Mouse (Mus musculus): ENCODE results near the gene Ccdc124. TPM values are rescaled to one million over a fixed set of nuclear protein-coding genes. Genes with fewer than 3 reads are reported as not detected.

The Ccdc124 gene
- total RNA-seq, 2 experiments from 2014 or later, result 28.5 to 30.8 TPM

DNA sequence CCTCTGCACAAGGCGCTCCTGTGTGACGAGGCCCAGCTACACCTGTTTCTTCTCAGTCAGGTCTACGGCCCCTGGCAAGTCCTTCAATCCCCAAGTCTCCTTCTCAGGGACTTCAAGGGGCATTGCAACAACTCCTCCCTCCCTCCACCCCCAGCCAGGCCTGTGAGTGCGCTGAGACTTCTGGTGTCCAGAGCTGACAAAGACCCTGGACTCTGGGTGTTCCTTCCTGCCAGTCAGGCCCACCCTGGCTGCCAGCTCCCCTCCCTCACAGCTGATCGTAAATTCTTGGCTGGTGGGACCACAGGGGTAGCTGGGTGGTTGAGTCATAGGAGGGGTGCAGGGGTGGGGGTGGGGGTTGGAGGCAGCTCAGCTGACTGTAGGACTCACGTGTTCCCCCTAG lies 21.9 kb downstream of the Ccdc124 start:
- no peak for ATAC-seq (replicated peaks; ENCODE audit: low FRiP score, low TSS enrichment, poor library complexity, severe bottlenecking)

DNA sequence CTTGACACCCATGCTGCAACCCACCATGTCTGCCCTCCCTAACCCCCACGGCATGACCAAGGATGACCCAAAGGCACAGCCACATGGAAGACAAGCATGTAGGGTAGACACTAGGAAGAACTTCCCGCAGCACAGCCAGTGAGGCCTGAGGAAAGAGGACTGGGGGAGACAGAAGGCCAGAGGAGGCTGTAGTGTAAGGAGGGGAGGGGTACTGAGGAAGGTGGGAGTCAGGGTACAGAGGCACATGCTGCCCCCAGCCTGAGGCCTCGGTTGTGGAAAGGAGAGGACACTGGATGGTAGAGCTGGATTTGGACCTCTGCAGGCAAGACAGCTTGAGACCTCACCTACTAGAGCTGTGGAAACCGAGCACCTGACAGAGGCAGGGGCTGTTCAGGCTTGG lies 22.8 kb downstream of the Ccdc124 start:
- no peak for ATAC-seq (replicated peaks; ENCODE audit: low FRiP score, low TSS enrichment, poor library complexity, severe bottlenecking)

DNA sequence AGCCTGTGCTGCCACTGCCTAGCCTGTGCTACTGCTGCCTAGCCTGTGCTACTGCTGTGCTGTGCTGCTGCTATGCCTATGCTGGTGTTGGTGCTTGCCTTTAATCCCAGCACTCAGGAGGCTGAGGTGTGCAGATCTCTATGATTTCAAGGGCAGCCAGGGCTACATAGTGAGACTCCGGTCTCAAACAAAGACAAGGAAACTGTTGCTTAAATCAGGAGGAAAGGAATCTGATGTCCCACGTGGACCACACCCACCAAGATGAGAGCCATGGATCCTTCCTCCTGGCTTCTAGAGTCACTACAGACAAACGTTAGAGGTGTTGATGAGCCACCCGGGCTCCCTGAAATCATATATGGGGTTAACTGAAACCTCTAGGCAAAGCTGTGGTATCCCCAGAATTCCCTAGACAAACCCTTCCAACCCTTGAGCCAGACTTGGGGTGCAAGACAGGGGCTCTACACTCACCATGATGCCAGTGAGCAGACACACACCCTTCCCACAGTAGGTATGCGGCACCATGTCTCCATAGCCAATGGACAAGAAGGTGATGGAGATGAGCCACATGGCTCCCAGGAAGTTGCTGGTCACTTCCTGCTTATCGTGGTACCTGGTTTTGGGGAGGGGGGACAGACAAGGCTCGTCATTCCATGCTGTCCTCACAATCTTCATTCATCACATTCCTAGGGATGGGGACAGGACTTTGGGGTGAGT lies 23.4 kb downstream of the Ccdc124 start:
- no peak for ATAC-seq (replicated peaks; ENCODE audit: low FRiP score, low TSS enrichment, poor library complexity, severe bottlenecking)

DNA sequence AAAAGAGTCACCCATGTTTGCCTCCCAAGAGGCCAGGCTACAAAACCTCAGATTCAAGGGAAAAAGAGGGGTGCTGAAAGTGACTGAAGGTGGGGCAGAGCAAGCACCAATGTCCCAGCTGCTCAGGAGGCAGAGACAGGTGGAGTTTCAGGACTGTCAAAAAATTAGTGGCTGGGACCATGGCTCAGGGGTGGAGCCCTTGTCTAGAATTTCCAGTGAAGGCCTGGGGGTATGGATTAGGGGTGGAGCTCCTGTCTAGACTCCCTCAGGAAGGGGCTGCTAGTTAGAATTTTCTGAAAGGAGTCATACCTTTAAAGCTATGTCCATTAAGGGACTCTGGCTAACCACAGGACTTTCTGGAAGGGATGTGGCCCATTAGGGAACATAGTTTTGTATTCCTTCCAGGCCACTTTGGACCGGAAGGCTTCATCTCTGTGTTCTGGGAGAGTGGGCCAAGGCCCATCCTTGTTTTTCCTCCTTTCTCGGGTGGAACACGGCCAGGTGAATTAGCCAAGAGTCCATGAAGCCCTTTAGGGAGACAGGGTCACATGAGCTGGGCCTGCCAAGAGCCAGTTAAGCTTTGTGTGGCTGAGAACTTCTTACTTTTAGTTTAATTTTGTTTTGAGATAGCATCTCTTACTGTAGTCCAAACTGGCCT lies 24.3 kb downstream of the Ccdc124 start:
- ATAC-seq (replicated peaks; ENCODE audit: low FRiP score, low TSS enrichment, poor library complexity, severe bottlenecking), result no peak

DNA sequence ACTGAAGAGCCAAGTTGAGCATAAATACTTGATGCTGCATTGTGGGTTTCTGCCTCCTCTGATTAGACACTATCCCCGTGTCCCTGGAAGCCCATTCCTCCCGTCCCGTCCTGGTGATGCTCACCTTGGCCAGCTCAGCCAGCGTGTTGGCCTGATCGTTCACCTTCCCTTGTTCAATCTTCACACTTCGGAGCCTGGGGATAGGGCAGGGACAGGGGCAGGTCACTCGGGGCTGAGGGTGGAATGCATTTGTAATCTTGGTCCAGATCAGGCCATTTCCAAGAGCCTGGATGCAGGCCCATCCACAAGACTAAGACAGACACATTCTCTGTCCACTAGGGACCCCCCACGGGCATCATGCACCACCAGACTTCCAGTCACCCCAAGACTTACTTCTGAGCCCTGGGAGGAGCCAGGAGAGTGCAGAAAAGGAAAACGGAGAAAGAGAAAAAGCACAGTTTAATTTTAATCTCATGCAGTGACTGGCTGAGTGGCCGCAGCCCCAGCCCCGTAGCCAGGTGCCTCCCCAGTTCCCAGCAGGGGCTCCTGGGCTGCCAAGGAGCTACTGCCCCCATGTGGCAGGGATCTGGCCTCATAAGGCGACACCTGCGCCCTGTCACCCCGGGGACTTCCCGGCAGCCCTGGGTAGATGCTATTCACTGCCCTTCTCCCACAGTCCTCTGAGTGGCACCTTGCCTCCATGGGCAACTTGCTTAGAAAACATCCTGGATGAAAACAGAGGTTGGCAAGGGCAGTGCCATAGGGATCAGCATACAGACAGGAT lies 27.2 kb downstream of the Ccdc124 start:
- ATAC-seq (replicated peaks; ENCODE audit: low FRiP score, low TSS enrichment, poor library complexity, severe bottlenecking), result 0 out of 2 replicates have a peak, but pooled peaks have one; percentile 22

DNA sequence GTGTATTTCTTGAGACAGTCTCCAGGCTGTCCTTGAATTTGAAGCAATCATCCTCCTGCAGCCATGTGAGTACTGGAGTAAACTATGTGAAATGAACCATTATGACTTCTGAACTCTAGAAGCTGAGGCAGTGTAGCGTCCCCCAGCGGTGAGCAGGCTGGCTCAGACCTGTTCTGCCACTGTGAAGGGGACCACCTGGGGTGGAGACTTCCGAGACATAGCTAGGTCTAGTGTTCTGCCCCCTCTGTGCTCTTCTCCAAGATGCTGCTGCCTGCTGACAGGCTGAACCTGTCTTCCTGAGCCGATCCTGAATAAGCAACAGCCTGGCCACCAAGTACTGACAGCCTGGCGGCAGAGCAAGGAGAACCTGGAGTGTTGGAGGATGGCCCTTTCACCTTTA lies 28.6 kb downstream of the Ccdc124 start:
- ATAC-seq (replicated peaks; ENCODE audit: low FRiP score, low TSS enrichment, poor library complexity, severe bottlenecking), result no peak

DNA sequence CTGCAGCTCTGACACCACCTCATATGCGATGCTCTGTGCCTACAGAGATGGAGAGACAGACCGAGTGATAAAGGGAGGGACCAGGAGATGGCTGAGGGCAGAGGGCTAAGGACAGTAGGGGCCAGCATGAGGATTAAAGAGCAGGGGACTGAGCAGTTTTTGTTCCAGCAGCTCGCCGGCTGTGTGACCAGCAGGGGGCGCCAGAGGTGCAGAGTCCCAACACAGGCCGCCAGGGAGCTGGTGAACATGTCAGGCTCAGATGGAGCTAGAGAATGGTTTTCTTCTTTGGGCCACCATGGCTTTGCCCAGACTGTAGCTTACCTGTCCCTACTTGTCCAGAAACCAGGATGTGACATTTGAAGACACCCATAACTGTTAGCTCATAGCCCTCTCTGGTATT lies 29.2 kb downstream of the Ccdc124 start:
- peak; percentile 32; the same call in 1 of the 2 replicates for ATAC-seq (replicated peaks; ENCODE audit: low FRiP score, low TSS enrichment, poor library complexity, severe bottlenecking)

DNA sequence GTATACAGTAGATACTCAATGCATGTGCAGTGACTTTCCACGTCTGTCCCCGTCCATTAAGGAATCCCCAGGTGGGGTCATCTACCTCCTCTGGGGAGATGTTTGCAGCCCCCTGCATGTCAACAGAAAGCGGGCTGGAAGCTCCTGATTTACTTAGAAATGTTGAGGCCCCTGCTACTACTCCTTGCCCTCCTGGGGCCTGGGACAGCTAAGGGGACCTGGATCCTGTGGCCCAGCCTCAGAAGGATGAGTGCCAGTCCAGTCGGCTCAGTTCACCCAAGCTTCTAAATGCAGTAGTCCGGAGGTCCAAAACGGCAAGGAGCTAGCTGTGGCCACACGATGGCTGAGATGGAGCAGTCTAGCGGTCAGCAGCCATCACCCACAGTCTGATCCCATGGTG lies 29.8 kb downstream of the Ccdc124 start:
- no peak for ATAC-seq (replicated peaks; ENCODE audit: low FRiP score, low TSS enrichment, poor library complexity, severe bottlenecking)

DNA sequence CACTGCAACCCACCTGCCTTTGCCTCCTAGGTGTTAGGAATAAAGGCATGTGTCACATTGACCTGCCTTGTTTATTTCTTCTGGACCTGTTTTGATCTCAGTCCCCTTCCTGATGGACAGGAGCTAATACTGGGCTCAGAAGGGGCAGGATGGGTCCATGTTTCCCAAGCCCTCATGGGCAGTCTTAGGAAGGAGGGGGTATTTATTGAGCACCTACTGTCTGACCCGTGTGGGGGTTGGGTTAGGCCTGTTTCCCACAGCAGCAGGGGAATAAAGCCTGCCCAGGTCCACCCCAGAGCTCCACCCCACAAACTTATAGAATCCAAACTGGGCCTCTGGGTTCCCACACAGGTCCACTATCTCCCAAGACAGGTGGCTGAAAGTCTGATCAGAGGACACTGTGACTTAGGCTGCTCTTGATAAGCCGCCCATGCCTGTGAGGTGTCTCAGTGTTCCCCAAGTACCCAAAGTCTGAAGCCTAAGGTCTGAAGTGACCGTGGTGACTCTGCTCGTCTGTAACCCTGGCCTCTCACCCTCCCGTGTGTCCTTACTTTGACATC lies 30.4 kb downstream of the Ccdc124 start:
- ATAC-seq (replicated peaks; ENCODE audit: low FRiP score, low TSS enrichment, poor library complexity, severe bottlenecking), result peak; percentile 18

DNA sequence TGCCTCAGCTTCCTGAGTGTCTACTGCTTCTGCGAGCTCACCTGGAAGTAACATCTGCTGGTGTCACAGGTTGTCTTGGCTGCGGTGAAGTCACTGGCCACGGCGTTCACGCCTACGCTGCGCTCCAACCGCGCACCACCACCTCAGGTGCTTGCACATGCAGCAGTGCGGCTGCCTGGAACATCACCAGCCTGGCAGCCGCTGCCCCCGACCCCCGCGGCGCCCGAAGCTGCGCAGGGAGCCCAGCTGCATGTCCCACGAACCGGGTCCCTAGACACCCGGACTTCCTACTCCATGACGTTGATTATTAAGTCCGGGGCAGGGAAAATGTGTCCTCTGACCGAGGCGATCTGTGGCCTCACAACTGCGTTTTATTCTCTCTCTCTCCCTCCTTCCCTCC lies 31.3 kb downstream of the Ccdc124 start:
- ATAC-seq (replicated peaks; ENCODE audit: low FRiP score, low TSS enrichment, poor library complexity, severe bottlenecking), result no peak

DNA sequence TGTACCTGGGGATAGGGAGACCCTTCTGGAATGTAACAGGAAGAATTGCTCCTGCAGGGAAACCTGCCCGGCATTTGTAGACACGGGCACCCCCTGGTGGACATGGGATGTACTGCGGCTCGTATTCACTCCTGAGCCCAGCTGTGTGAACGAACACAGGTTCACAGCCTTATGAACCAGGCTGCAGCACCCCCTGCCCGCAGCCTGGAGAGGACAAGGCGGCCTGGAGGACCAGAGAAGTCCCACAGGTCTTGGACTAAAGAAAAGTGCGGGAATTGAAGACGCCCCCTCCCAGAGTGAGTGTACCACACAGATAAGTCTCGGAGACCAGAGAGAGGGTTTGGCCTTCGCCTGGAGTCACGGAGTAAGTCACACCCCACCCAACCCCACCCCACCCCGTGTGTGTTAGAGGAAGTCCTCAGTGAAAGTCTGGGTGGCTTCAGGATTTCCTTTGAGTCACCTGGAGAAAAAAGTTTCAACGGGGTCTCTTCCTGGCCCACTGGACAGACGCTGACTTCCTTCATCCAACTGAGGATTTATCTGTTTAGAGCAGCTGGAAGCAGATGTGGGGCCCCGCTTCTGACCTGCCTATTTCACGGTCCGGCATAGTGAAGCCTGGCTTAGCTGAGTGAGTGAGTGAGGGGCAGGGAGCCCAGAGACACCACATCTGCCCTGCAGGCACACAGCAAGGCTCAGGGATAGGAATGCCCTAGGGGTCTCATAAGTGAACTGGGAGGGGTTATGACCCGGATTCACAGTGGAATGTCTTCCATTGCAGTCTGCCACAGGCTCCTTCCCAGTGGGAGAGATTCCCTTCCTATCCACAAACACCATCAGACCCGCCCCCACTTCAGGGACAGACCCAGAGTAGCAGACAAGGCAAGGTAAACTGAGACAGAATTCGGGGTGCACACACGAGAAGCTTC lies 32.3 kb downstream of the Ccdc124 start:
- 0 out of 2 replicates have a peak, but pooled peaks have one; percentile 5 for ATAC-seq (replicated peaks; ENCODE audit: low FRiP score, low TSS enrichment, poor library complexity, severe bottlenecking)

DNA sequence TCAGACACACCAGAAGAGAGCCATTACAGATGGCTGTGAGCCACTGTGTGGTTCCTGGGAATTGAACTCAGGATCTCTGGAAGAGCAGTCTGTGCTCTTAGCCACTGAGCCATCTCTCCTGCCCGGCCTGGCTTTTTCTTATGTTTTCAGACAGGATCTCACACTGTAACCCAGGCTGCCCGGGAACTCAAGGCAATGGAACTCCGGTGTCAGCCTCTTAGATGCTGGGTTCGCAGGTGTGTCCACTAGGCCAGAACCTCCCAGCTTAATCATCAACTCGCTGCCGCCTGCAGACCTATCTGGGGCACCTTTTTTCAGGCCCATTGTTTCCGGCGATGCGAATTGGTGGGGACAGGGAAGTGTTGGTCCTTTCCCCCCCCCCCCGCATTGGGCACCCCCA lies 33.1 kb downstream of the Ccdc124 start:
- ATAC-seq (replicated peaks; ENCODE audit: low FRiP score, low TSS enrichment, poor library complexity, severe bottlenecking), result no peak

DNA sequence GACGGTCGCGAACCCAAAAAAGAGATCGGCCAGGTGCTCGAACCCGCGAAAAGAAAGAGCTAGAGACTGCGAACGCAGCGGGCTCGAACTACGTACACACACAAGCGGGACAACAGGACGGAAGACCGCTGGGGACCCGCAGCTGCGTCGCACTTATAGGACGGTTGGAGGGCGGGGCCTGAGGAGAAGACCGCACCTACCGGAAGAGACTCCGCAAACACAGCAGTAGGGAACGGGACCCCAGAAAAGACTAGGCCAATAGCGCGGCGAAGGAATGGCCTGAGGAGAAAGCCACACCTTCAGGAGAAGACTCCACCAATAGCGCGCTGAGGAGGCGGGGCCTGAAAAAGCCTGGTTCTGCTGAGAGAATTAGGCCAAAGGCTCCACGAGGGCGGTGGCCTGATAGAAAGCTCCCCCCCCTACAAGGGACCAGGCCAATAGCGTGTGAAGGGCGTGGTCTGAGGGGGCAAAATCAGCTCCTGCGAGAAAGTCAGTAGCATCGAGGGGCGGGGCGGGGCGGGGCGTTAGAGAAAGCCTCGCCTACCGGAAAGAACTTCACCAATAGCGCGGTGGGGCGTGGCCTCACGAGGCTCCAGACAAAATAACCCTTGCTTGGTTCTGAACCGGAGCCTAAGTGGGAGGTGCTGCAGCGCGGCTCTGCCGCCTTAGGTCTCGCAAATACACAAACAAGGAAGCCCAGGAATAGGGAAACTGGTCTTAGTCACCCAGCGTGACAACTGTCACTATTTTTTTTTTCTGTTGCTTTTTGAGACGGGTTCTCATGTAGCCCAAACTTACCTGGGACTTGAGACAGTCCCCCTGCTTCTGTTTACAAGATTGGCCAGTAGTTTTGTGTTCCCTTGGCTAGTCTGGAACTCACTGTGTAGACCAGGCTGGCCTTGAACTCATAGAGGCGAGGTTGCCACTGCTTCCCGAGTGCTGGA lies 34.1 kb downstream of the Ccdc124 start, which contains the start of gene Arrdc2:
TSS of gene Arrdc2 (minus strand) at position 313 of the 944 bp plus-strand sequence.
- ATAC-seq (replicated peaks; ENCODE audit: low FRiP score, low TSS enrichment, poor library complexity, severe bottlenecking), result peak; percentile 85

DNA sequence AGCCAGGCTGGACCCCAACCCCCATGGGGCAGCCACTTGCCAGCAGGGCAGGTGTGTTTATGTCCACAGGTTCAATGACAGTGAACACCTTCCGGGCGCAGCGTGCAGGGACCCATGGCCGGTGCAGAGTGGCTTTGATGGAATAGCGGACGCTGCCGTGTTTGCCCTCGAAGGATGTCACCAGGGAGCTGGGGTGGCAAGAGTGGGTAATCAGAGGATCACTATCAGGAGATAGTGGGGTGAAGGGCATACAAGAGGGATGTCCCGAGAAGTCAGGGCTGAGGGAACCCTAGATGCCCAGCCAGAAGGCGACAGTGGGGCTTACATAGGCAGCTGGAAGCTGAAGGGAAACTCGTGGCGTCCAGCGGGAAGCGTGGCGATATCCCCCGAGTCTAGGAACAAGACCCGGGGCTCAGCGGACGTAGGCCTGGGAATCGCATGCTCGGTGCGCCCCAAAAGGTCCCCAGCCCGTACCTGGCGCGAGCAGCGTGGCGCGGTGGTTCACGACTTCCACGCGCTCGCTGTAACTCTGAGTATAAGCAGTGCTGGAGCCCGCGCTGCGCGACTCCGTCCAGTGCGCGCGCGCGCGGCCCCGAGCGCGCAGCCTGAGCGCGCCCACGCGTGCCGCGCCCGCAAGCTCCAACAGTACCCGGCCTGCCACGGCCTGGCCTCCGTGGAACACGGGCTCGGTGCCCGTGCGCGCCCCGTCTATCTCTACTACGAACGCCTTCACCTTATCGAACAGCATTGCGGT lies 34.9 kb downstream of the Ccdc124 start:
- ATAC-seq (replicated peaks; ENCODE audit: low FRiP score, low TSS enrichment, poor library complexity, severe bottlenecking), result no peak

DNA sequence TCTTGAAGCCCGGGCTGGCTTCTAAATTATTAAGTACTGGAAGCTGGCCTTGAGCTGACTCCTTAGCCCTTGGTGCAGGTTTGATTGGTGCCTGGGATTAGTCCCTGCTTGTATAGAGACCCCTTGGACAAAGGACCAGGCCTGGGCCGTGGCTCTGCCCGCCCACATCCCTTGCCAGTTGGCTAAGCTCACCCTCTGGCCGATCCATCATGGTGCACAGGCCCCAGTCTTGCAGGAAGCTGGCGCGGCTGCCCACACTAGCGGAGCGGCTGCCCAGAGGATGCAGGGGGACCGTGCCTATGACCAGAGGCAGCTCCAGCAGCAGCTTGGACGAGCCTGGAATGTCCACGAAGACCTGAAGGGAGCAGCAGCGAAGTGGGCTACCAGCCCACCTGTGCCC lies 37.1 kb downstream of the Ccdc124 start:
- no peak for ATAC-seq (replicated peaks; ENCODE audit: low FRiP score, low TSS enrichment, poor library complexity, severe bottlenecking)

DNA sequence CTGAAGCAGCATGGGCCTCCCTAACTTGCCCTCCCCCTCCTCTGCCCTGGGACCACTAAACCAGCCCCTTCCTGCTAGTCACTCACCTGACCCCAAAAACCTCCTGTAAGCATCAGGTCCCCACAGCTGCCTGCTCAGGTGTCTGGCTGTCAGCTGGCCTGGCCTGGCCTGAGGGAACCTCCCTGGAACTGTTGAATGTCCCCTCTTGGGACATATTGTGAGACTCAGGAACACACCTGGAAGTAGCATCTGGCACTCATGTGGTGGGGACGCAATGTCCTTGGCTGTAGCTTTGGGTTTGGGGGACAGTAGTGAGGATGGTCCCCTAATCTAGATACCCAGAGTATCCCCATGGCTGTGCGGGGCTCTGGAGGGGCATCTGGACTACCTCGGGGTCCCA lies 39.7 kb downstream of the Ccdc124 start:
- ATAC-seq (replicated peaks; ENCODE audit: low FRiP score, low TSS enrichment, poor library complexity, severe bottlenecking), result no peak

DNA sequence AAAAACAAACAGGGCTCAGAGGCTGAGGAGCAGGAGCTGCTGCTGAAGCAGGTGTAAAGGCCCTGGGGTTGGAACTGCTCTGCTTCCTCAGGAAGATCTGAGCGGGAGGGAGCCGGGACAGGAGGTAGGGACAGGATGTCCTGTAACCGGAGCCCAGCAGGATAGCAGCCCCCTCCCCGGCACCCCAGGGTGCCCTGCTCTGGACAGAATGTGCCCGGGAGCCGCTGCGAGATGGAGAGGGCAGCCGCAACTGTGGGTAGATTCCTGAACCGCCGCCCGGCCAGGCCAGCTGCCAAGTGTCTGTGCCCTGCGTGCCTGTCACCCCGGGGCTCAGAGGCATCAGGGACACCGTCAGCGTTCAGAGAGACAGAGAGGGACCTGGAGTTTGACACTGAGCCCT lies 40.2 kb downstream of the Ccdc124 start:
- ATAC-seq (replicated peaks; ENCODE audit: low FRiP score, low TSS enrichment, poor library complexity, severe bottlenecking), result peak; percentile 46; the same call in 1 of the 2 replicates
